Mouse (Mus musculus) limb, embryonic 12.5 days (tissue): ENCODE results near the gene Srebf2. TPM values are rescaled to one million over a fixed set of nuclear protein-coding genes. Genes with fewer than 3 reads are reported as not detected.
A peak's percentile ranks its signal among the peaks of the same experiment; 100 is the strongest.

Experiments
- ATAC-seq: fragments of 200-750 bp; cut with Nextera tagmentation; 2 replicates; pipeline ENCODE4 v1.8.0; 2017; ENCODE audit warnings: low read depth, moderate TSS enrichment; ENCODE audit not compliant: insufficient number of reproducible peaks, insufficient read depth, low FRiP score, low TSS enrichment
- H3K27ac ChIP-seq: fragments of 300-500 bp; sonication (generic); 2 replicates; pipeline ENCODE4 v1.5.1; 2016; ENCODE audit warnings: mild to moderate bottlenecking, moderate library complexity
- H3K27me3 ChIP-seq: fragments of 300-500 bp; sonication (generic); 2 replicates; pipeline ENCODE4 v1.6.1; 2016; ENCODE audit warnings: mild to moderate bottlenecking, moderate library complexity
- H3K36me3 ChIP-seq: fragments of 300-500 bp; sonication (generic); 2 replicates; pipeline ENCODE4 v1.6.1; 2016; ENCODE audit warnings: mild to moderate bottlenecking, moderate library complexity
- H3K4me1 ChIP-seq: fragments of 300-500 bp; sonication (generic); replicated peaks from 2 replicates; pipeline ENCODE4 v1.6.1; 2016
- H3K4me2 ChIP-seq: fragments of 300-500 bp; sonication (generic); 2 replicates; pipeline ENCODE4 v1.6.1; 2016; ENCODE audit warnings: mild to moderate bottlenecking, moderate library complexity
- H3K4me3 ChIP-seq: fragments of 300-500 bp; sonication (generic); replicated peaks from 2 replicates; pipeline ENCODE4 v1.5.1; 2016; ENCODE audit warnings: mild to moderate bottlenecking
- H3K9ac ChIP-seq: fragments of 300-500 bp; sonication (generic); replicated peaks from 2 replicates; pipeline ENCODE4 v1.6.1; 2016; ENCODE audit warnings: mild to moderate bottlenecking, moderate library complexity
- H3K9me3 ChIP-seq: fragments of 300-500 bp; sonication (generic); 2 replicates; pipeline ENCODE4 v1.6.1; 2016; ENCODE audit warnings: mild to moderate bottlenecking, moderate library complexity
- WGBS: fragments of 180-500 bp; shearing (Covaris S2); methylation state at CpG from one replicate; pipeline ENCODE4 v1.1.7; 2016; 5-methylcytosine and 5-hydroxymethylcytosine counted together
- polyA plus RNA-seq: library from polyadenylated mRNA; unstranded; fragments of >200 nt; fragmentation: Nextera tagmentation; extraction: Ambion mirVana; gene quantifications from 2 replicates; pipeline ENCODE4 v1.2.1, GENCODE M21; 2016

Gene Srebf2
- polyA plus RNA-seq, 1 experiment from 2014 or later, result 186 TPM

GRCm38 (mm10) chr15:82166240-82167100 is 19.5 kb downstream of the Srebf2 start:
- no peak overlapping the region for H3K9ac ChIP-seq
- H3K9me3 ChIP-seq, result no peaks in the 10 kb centered on the region
- H3K36me3 ChIP-seq, result peaks cover 22% of the 10 kb centered on the region
- 64% methylated on average over 22 of the region's 22 CpGs for WGBS
- no peak overlapping the region for H3K4me3 ChIP-seq
- ATAC-seq, result no peak
- no peaks in the 10 kb centered on the region for H3K27me3 ChIP-seq
- H3K27ac ChIP-seq, result peak overlapping the region; percentile 62; the same call in 1 of the 2 replicates
- H3K4me1 ChIP-seq, result peaks cover 48% of the 10 kb centered on the region
- 0 out of 2 replicates have a peak overlapping the region, but pooled peaks have one; percentile 10 for H3K4me2 ChIP-seq

GRCm38 (mm10) chr15:82167201-82168168 is 20.5 kb downstream of the Srebf2 start:
- no peak for ATAC-seq
- H3K4me1 ChIP-seq, result peaks cover 38% of the 10 kb centered on the region

GRCm38 (mm10) chr15:82169671-82170070 is 22.7 kb downstream of the Srebf2 start:
- H3K9ac ChIP-seq, result no peak overlapping the region

More at GRCm38 (mm10) chr15:82167201-82168168, 20.5 kb downstream of the Srebf2 start:
- H3K27me3 ChIP-seq, result no peaks in the 10 kb centered on the region
- 66% methylated on average over 23 of the region's 23 CpGs for WGBS
- no peak overlapping the region for H3K9ac ChIP-seq
- H3K36me3 ChIP-seq, result peaks cover 32% of the 10 kb centered on the region
- no peak overlapping the region for H3K4me2 ChIP-seq
- H3K27ac ChIP-seq, result peak overlapping the region; percentile 62; the same call in 1 of the 2 replicates
- no peak overlapping the region for H3K4me3 ChIP-seq
- no peaks in the 10 kb centered on the region for H3K9me3 ChIP-seq

GRCm38 (mm10) chr15:82170437-82171377 is 23.7 kb downstream of the Srebf2 start:
- Histone ChIP-seq H3K9me3 (no peaks in the 10 kb centered on the region), H3K9ac (no peak overlapping the region), H3K4me1 (peaks cover 20% of the 10 kb centered on the region), H3K27ac (no peak overlapping the region), H3K4me2 (no peak overlapping the region), H3K36me3 (peaks cover 62% of the 10 kb centered on the region), H3K27me3 (no peaks in the 10 kb centered on the region), H3K4me3 (no peak overlapping the region)
- WGBS, result 80% methylated on average over 36 of the region's 36 CpGs
- ATAC-seq, result no peak

More at GRCm38 (mm10) chr15:82169671-82170070, 22.7 kb downstream of the Srebf2 start:
- Histone ChIP-seq H3K4me3 (no peak overlapping the region), H3K4me2 (no peak overlapping the region), H3K27ac (no peak overlapping the region), H3K27me3 (no peaks in the 10 kb centered on the region), H3K4me1 (peaks cover 24% of the 10 kb centered on the region), H3K36me3 (peaks cover 52% of the 10 kb centered on the region), H3K9me3 (no peaks in the 10 kb centered on the region)
- no peak for ATAC-seq
- WGBS, result 79% methylated on average over 5 of the region's 5 CpGs

GRCm38 (mm10) chr15:82172648-82173047 is 25.7 kb downstream of the Srebf2 start:
- H3K36me3 ChIP-seq, result peaks cover 81% of the 10 kb centered on the region
- H3K4me3 ChIP-seq, result no peak overlapping the region
- H3K4me2 ChIP-seq, result no peak overlapping the region
- WGBS, result 93% methylated on average over 8 of the region's 8 CpGs
- H3K9me3 ChIP-seq, result no peaks in the 10 kb centered on the region
- no peaks in the 10 kb centered on the region for H3K27me3 ChIP-seq
- H3K9ac ChIP-seq, result no peak overlapping the region
- no peak overlapping the region for H3K27ac ChIP-seq
- ATAC-seq, result no peak
- H3K4me1 ChIP-seq, result peaks cover under 1% of the 10 kb centered on the region; the same call in 1 of the 2 replicates

GRCm38 (mm10) chr15:82175091-82175490 is 28.1 kb downstream of the Srebf2 start:
- Histone ChIP-seq H3K9me3 (no peaks in the 10 kb centered on the region), H3K4me1 (no peaks in the 10 kb centered on the region), H3K9ac (no peak overlapping the region), H3K27ac (no peak overlapping the region), H3K27me3 (no peaks in the 10 kb centered on the region), H3K4me3 (no peak overlapping the region), H3K36me3 (peaks cover 97% of the 10 kb centered on the region), H3K4me2 (no peak overlapping the region)
- no peak for ATAC-seq
- WGBS, result 96% methylated on average over 9 of the region's 9 CpGs

GRCm38 (mm10) chr15:82177743-82178290 is 30.8 kb downstream of the Srebf2 start:
- no peak for ATAC-seq
- Histone ChIP-seq H3K9me3 (peaks cover 9% of the 10 kb centered on the region), H3K36me3 (peaks cover 97% of the 10 kb centered on the region), H3K27ac (no peak overlapping the region), H3K4me3 (no peak overlapping the region), H3K4me2 (no peak overlapping the region), H3K9ac (no peak overlapping the region), H3K4me1 (no peaks in the 10 kb centered on the region), H3K27me3 (no peaks in the 10 kb centered on the region)
- WGBS, result 81% methylated on average over 7 of the region's 7 CpGs

GRCm38 (mm10) chr15:82181131-82181530 is 34.1 kb downstream of the Srebf2 start:
- Histone ChIP-seq H3K9me3 (peaks cover 9% of the 10 kb centered on the region), H3K4me3 (no peak overlapping the region), H3K27me3 (no peaks in the 10 kb centered on the region), H3K4me2 (no peak overlapping the region), H3K36me3 (peaks cover 100% of the 10 kb centered on the region), H3K27ac (no peak overlapping the region), H3K4me1 (no peaks in the 10 kb centered on the region), H3K9ac (no peak overlapping the region)
- 98% methylated on average over 5 of the region's 5 CpGs for WGBS
- no peak for ATAC-seq

GRCm38 (mm10) chr15:82182311-82182710 is 35.3 kb downstream of the Srebf2 start:
- H3K9ac ChIP-seq, result no peak overlapping the region
- H3K4me1 ChIP-seq, result no peaks in the 10 kb centered on the region
- H3K36me3 ChIP-seq, result peaks cover 100% of the 10 kb centered on the region
- H3K27ac ChIP-seq, result no peak overlapping the region
- H3K4me2 ChIP-seq, result no peak overlapping the region
- no peak for ATAC-seq
- no peak overlapping the region for H3K4me3 ChIP-seq
- WGBS, result 100% methylated on average over 4 of the region's 4 CpGs
- H3K9me3 ChIP-seq, result peaks cover 16% of the 10 kb centered on the region
- no peaks in the 10 kb centered on the region for H3K27me3 ChIP-seq

- Histone ChIP-seq H3K36me3 (peaks cover 100% of the 10 kb centered on the region), H3K27ac (no peak overlapping the region), H3K4me3 (no peak overlapping the region), H3K9ac (no peak overlapping the region), H3K4me1 (no peaks in the 10 kb centered on the region), H3K27me3 (no peaks in the 10 kb centered on the region), H3K9me3 (peaks cover 17% of the 10 kb centered on the region), H3K4me2 (no peak overlapping the region)
- ATAC-seq, result no peak
- WGBS, result 79% methylated on average over 10 of the region's 10 CpGs
These were observed 36.6 kb downstream of the Srebf2 start for GRCm38 (mm10) chr15:82183596-82183995.
